Mouse (Mus musculus) myocyte (in vitro differentiated cells): ENCODE data around the gene Xylt1. TPM values are rescaled to one million over a fixed set of nuclear protein-coding genes. Genes with fewer than 3 reads are reported as not detected.

Experiments
- H3K27me3 ChIP-seq: one replicate; pipeline ENCODE4 v1.6.1; 2011; ENCODE audit not compliant: control insufficient read depth, insufficient read depth, insufficient read length
- H3K36me3 ChIP-seq: one replicate; pipeline ENCODE4 v1.6.1; 2011; ENCODE audit not compliant: control insufficient read depth, insufficient read depth
- H3K4me2 ChIP-seq: one replicate; pipeline ENCODE4 v1.6.1; 2011; ENCODE audit warnings: low read depth, control low read depth
- H3K4me3 ChIP-seq: one replicate; pipeline ENCODE4 v1.5.1; 2011; ENCODE audit warnings: mild to moderate bottlenecking, control low read depth, moderate library complexity
- H3K79me2 ChIP-seq: one replicate; pipeline ENCODE4 v1.6.1; 2011; ENCODE audit not compliant: control insufficient read depth, insufficient read depth
- H3ac ChIP-seq: one replicate; pipeline ENCODE4 v1.6.1; 2011; ENCODE audit not compliant: control insufficient read depth, insufficient read length
- CEBPB ChIP-seq: IDR thresholded peaks from 2 replicates; pipeline ENCODE4 v1.6.1; 2011; ENCODE audit warnings: mild to moderate bottlenecking, moderate library complexity; ENCODE audit not compliant: poor library complexity, insufficient read depth, severe bottlenecking
- E2F4 ChIP-seq: IDR thresholded peaks from one replicate; pipeline ENCODE4 v1.6.1; 2011; ENCODE audit warnings: mild to moderate bottlenecking, control low read depth, moderate library complexity; ENCODE audit not compliant: insufficient read depth
- MAX ChIP-seq: IDR thresholded peaks from one replicate; pipeline ENCODE4 v1.6.1; 2011; ENCODE audit warnings: low read depth, mild to moderate bottlenecking, control low read depth
- MYOD1 ChIP-seq, 3 experiments: IDR thresholded peaks; one replicate each; pipeline ENCODE4 v1.6.1; 2011; ENCODE audit warnings: control low read depth in 2 of 3, low read depth in 2 of 3, mild to moderate bottlenecking in 2 of 3, moderate library complexity in 1 of 3; ENCODE audit not compliant: insufficient read length in 2 of 3, control insufficient read depth in 1 of 3
- MYOG ChIP-seq, 3 experiments: IDR thresholded peaks; one replicate each; pipeline ENCODE4 v1.6.1; 2011; ENCODE audit warnings: control low read depth in 2 of 3, low read depth in 2 of 3, mild to moderate bottlenecking in 2 of 3; ENCODE audit not compliant: insufficient read length in 2 of 3, control insufficient read depth in 1 of 3, insufficient read depth in 1 of 3
- POLR2A ChIP-seq: IDR thresholded peaks from one replicate; pipeline ENCODE4 v1.6.1; 2011; ENCODE audit warnings: low read depth, mild to moderate bottlenecking, control low read depth, moderate library complexity; ENCODE audit not compliant: insufficient read length
- POLR2AphosphoS2 ChIP-seq: IDR thresholded peaks from one replicate; pipeline ENCODE4 v1.6.1; 2011; ENCODE audit warnings: low read depth, control low read depth; ENCODE audit not compliant: insufficient read length
- REST ChIP-seq: IDR thresholded peaks from one replicate; pipeline ENCODE4 v1.6.1; 2011; ENCODE audit warnings: mild to moderate bottlenecking, control low read depth, moderate library complexity; ENCODE audit not compliant: insufficient read depth, insufficient read length
- SRF ChIP-seq: IDR thresholded peaks from one replicate; pipeline ENCODE4 v1.6.1; 2011; ENCODE audit warnings: low read depth; ENCODE audit not compliant: control insufficient read depth, insufficient read length
- TCF12 ChIP-seq: IDR thresholded peaks from one replicate; pipeline ENCODE4 v1.6.1; 2011; ENCODE audit warnings: mild to moderate bottlenecking, control low read depth; ENCODE audit not compliant: poor library complexity, insufficient read depth, severe bottlenecking
- TCF3 ChIP-seq: IDR thresholded peaks from one replicate; pipeline ENCODE4 v1.6.1; 2011; ENCODE audit warnings: low read depth, control low read depth; ENCODE audit not compliant: insufficient read length
- USF1 ChIP-seq: IDR thresholded peaks from one replicate; pipeline ENCODE4 v1.6.1; 2011; ENCODE audit warnings: low read depth, mild to moderate bottlenecking, control low read depth, moderate library complexity
- polyA plus RNA-seq: library from polyadenylated mRNA; unstranded; fragments of >200 nt; fragmentation: generic; extraction: Trizol; gene quantifications from one replicate; pipeline ENCODE4 v1.2.1, GENCODE M21; 2012; ENCODE audit warnings: missing spikeins

Xylt1 gene
- polyA plus RNA-seq, 1 experiment = not detected

GRCm38 (mm10) chr7:117610439-117610838 lies 229.7 kb downstream of the Xylt1 start:
- no peaks in the 10 kb centered on the region for H3K79me2 ChIP-seq
- no peak overlapping the region for H3ac ChIP-seq
- H3K4me2 ChIP-seq = no peak overlapping the region
- no peaks in the 10 kb centered on the region for H3K36me3 ChIP-seq
- H3K4me3 ChIP-seq = no peak overlapping the region
- no peaks in the 10 kb centered on the region for H3K27me3 ChIP-seq
- TF ChIP-seq POLR2AphosphoS2 = no peak
- no peak for TF ChIP-seq REST
- TF ChIP-seq SRF = no peak
- TF ChIP-seq MYOG (IDR thresholded peaks at IDR 0.05; ENCODE audit: control insufficient read depth in 1 of 3, insufficient read depth in 1 of 3, insufficient read length in 2 of 3, low read depth in 2 of 3) = no peak
- no peak for TF ChIP-seq E2F4
- TF ChIP-seq POLR2A = no peak
- no peak for TF ChIP-seq CEBPB

DNA sequence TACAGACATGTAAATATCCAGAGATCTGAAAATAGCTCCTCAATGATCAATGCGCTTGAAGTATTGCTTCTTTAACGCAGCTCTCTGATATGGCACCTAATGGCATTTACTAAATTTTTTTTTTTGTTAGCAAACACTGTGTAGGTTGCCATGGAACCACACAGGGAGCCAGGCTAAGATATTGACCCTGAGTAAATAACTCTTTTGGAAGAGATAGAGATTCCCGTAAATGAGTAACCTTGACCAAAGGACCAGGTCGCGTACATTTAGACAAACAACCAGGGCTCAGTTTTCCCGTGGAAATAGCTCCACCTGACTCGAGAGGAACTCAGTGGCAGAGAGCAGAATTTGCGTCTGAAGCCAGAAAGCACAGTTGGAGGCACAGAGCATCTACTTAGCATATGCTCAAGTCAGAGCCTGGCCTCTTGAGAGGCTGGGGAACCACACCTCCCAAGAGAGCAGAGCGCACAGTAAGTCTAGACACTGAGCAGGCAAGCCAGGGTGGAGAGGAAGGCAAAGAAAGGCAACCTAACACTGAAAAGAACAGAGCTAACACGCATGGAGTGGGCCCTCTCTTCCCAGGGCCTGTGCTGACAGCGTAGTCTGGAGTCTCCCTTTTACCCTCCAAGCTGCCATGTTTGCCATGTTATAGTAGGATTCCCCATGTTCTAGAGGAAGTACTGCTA lies 232.2 kb downstream of the Xylt1 start:
- Histone ChIP-seq H3K4me3 (no peak overlapping the region), H3ac (no peak overlapping the region), H3K36me3 (no peaks in the 10 kb centered on the region), H3K79me2 (no peaks in the 10 kb centered on the region), H3K27me3 (no peaks in the 10 kb centered on the region), H3K4me2 (no peak overlapping the region)
- TF ChIP-seq SRF (no peak), REST (no peak), TCF3 (no peak), E2F4 (no peak), MYOD1 (IDR thresholded peaks at IDR 0.05; ENCODE audit: control insufficient read depth in 1 of 3, insufficient read length in 2 of 3, low read depth in 2 of 3) (no peak), USF1 (no peak), MAX (no peak), CEBPB (no peak), TCF12 (no peak), POLR2AphosphoS2 (no peak), MYOG (IDR thresholded peaks at IDR 0.05; ENCODE audit: control insufficient read depth in 1 of 3, insufficient read depth in 1 of 3, insufficient read length in 2 of 3, low read depth in 2 of 3) (no peak), POLR2A (no peak)

DNA sequence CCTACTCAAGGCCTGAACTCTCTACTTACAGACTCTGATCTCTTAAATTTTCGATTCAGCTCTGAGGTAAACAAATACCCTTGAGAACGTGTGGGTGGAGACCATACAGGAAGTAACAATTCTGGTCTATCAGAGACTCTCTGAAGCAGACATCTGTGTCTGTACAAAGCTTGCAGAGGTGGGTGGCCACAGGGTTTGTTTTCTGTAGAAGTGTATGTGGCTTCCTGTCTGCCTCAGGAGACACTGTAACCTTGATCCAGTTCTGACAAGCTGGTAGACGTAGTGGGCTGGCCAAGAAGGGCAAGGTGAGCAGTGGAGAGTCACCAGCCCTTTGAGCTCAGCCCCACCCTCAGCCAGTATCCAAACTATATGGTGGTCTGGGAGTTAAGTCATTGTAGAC lies 233.0 kb downstream of the Xylt1 start:
- no peaks in the 10 kb centered on the region for H3K27me3 ChIP-seq
- no peak overlapping the region for H3ac ChIP-seq
- TF ChIP-seq POLR2A = no peak
- TF ChIP-seq SRF = no peak
- TF ChIP-seq TCF3 = no peak
- TF ChIP-seq MYOG (IDR thresholded peaks at IDR 0.05; ENCODE audit: control insufficient read depth in 1 of 3, insufficient read depth in 1 of 3, insufficient read length in 2 of 3, low read depth in 2 of 3) = no peak
- TF ChIP-seq CEBPB = no peak
- no peaks in the 10 kb centered on the region for H3K36me3 ChIP-seq
- no peak overlapping the region for H3K4me2 ChIP-seq
- no peak overlapping the region for H3K4me3 ChIP-seq
- no peaks in the 10 kb centered on the region for H3K79me2 ChIP-seq

- Histone ChIP-seq H3K36me3 (no peaks in the 10 kb centered on the region), H3K27me3 (no peaks in the 10 kb centered on the region), H3K4me2 (no peak overlapping the region), H3ac (no peak overlapping the region), H3K4me3 (no peak overlapping the region), H3K79me2 (no peaks in the 10 kb centered on the region)
- TF ChIP-seq TCF12 (no peak), REST (no peak), TCF3 (no peak), MYOD1 (IDR thresholded peaks at IDR 0.05; ENCODE audit: control insufficient read depth in 1 of 3, insufficient read length in 2 of 3, low read depth in 2 of 3) (no peak), SRF (no peak), MYOG (IDR thresholded peaks at IDR 0.05; ENCODE audit: control insufficient read depth in 1 of 3, insufficient read depth in 1 of 3, insufficient read length in 2 of 3, low read depth in 2 of 3) (no peak), USF1 (no peak)
Measured at GRCm38 (mm10) chr7:117614346-117614745, 233.6 kb downstream of the Xylt1 start.

DNA sequence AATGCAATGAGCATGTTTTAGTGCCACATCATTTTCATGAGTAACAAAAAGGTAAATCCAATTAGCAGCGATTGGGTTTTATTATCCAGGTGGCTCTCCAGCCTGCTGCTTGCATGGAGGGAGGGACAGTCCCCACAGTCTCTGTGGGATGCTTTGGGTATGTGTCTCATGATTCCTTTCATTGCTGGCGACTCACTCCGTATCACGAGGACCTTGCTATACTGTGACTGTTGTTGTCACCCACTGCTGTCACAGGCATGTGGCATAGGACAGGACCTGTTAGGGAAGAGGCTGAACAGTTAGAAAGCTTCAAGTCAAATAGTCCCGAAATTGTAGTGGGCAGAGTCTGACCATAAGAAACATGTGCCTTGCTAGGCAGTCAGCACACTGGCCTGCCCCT lies 234.1 kb downstream of the Xylt1 start:
- TF ChIP-seq MYOG (IDR thresholded peaks at IDR 0.05; ENCODE audit: control insufficient read depth in 1 of 3, insufficient read depth in 1 of 3, insufficient read length in 2 of 3, low read depth in 2 of 3) = no peak
- TF ChIP-seq CEBPB = no peak
- TF ChIP-seq TCF3 = no peak
- TF ChIP-seq MAX = no peak
- TF ChIP-seq E2F4 = no peak
- TF ChIP-seq POLR2AphosphoS2 = no peak
- no peak for TF ChIP-seq TCF12
- no peak for TF ChIP-seq MYOD1 (IDR thresholded peaks at IDR 0.05; ENCODE audit: control insufficient read depth in 1 of 3, insufficient read length in 2 of 3, low read depth in 2 of 3)
- no peak for TF ChIP-seq USF1
- no peak for TF ChIP-seq POLR2A
- TF ChIP-seq REST = no peak
- TF ChIP-seq SRF = no peak
- H3K36me3 ChIP-seq = no peaks in the 10 kb centered on the region
- no peaks in the 10 kb centered on the region for H3K27me3 ChIP-seq
- no peak overlapping the region for H3K4me3 ChIP-seq
- no peak overlapping the region for H3K4me2 ChIP-seq
- H3K79me2 ChIP-seq = no peaks in the 10 kb centered on the region
- no peak overlapping the region for H3ac ChIP-seq
